Mouse (Mus musculus) olfactory bulb, adult 2 months (tissue): ENCODE data around the gene St3gal4. TPM values are rescaled to one million over a fixed set of nuclear protein-coding genes. Genes with fewer than 3 reads are reported as not detected.

ENCODE experiments used
- H3K27ac ChIP-seq: fragments of 200-500 bp; 2 replicates; pipeline ENCODE4 v1.5.1; 2012; ENCODE audit warnings: low read depth, low read length; ENCODE audit not compliant: insufficient read depth
- H3K4me1 ChIP-seq: fragments of 200-500 bp; 2 replicates; pipeline ENCODE4 v1.6.1; 2012; ENCODE audit warnings: low read length; ENCODE audit not compliant: control insufficient read depth, insufficient read depth
- H3K4me3 ChIP-seq: fragments of 200-500 bp; 2 replicates; pipeline ENCODE4 v1.5.1; 2012; ENCODE audit warnings: mild to moderate bottlenecking, low read depth, low read length, moderate library complexity; ENCODE audit not compliant: insufficient read depth
- CTCF ChIP-seq: fragments of 200-500 bp; IDR thresholded peaks from 2 replicates; pipeline ENCODE4 v1.5.1; 2012; ENCODE audit warnings: low read depth, mild to moderate bottlenecking, low read length, moderate library complexity; ENCODE audit not compliant: insufficient read depth
- POLR2A ChIP-seq: fragments of 200-500 bp; IDR thresholded peaks from 2 replicates; pipeline ENCODE4 v1.6.1; 2012; ENCODE audit warnings: mild to moderate bottlenecking, low read depth, low read length, moderate library complexity; ENCODE audit not compliant: insufficient read depth
- WGBS: fragments of 180-500 bp; shearing (Covaris S2); methylation state at CpG from one replicate; pipeline ENCODE4 v1.1.7; 2018; 5-methylcytosine and 5-hydroxymethylcytosine counted together
- polyA plus RNA-seq: library from polyadenylated mRNA; stranded (reverse); fragments of >200 nt; gene quantifications from 2 replicates; pipeline ENCODE4 v1.2.4, GENCODE M21; 2012; ENCODE audit warnings: low replicate concordance; ENCODE audit not compliant: missing spikeins, insufficient read depth, insufficient read length

St3gal4 gene
- polyA plus RNA-seq, 1 experiment, result not detected

- no peak overlapping the region for H3K4me3 ChIP-seq
- peaks cover 16% of the 10 kb centered on the region for H3K4me1 ChIP-seq
Measured at GRCm38 (mm10) chr9:35135575-35135974, 16.5 kb upstream of the St3gal4 start.

GRCm38 (mm10) chr9:35131637-35132397 lies 12.7 kb upstream of the St3gal4 start:
- Histone ChIP-seq H3K4me3 (no peak overlapping the region), H3K4me1 (peaks cover 12% of the 10 kb centered on the region), H3K27ac (no peak overlapping the region)
- TF ChIP-seq POLR2A (no peak), CTCF (no peak)
- WGBS, result 76% methylated on average over 16 of the region's 16 CpGs

More at GRCm38 (mm10) chr9:35135575-35135974, 16.5 kb upstream of the St3gal4 start:
- TF ChIP-seq CTCF (no peak), POLR2A (no peak)
- H3K27ac ChIP-seq, result no peak overlapping the region
- 64% methylated on average over 6 of the region's 6 CpGs for WGBS

DNA sequence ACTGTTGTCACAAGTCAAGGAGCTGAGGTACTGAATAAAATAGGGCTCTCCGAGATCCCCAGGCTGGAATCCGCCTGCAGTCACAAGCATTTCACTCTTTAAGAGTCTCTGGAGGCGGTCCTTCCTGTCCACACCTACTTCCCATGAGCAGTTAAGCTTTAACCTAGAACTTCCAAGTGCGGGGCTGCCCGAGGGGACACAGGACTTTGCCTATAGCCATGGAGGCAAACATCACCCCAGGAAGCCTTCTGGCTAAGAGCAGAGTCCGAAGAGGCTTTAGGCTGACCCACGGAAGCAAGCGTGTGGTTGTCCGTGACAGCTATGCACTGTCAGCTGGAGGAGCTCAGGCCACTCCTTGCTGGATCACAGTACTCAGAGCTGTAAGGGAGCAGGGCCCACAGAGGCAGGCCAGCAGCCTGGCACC lies 9.9 kb upstream of the St3gal4 start:
- no peak for TF ChIP-seq CTCF
- 88% methylated on average over 9 of the region's 9 CpGs for WGBS
- H3K4me3 ChIP-seq, result no peak overlapping the region

GRCm38 (mm10) chr9:35128564-35128963 lies 9.5 kb upstream of the St3gal4 start:
- H3K27ac ChIP-seq, result no peak overlapping the region
- TF ChIP-seq POLR2A (no peak), CTCF (no peak)
- peaks cover 12% of the 10 kb centered on the region for H3K4me1 ChIP-seq
- no peak overlapping the region for H3K4me3 ChIP-seq
- 87% methylated on average over 3 of the region's 3 CpGs for WGBS

More for the DNA sequence above, 9.9 kb upstream of the St3gal4 start:
- no peak overlapping the region for H3K27ac ChIP-seq
- peaks cover 12% of the 10 kb centered on the region for H3K4me1 ChIP-seq

DNA sequence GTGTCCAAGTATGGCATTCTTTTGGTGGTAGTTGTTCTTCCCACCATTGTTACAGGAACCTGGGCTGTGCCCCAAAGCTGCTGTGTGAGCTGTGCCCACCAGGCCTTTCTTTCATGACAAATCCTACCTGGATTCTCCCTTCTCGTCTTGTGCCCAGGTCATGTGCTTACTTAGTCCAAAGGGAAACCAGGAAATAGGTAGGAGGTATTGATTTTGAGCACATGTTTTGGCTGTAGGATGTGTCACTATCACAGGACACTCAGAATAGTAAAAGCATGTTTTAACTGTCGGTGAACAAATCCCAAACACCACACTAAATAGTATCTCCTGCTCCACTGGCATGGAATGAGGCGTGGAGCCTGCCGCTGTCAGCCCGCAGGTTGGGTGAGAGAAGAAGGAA lies 8.5 kb upstream of the St3gal4 start:
- no peak for TF ChIP-seq CTCF
- TF ChIP-seq POLR2A, result no peak
- Histone ChIP-seq H3K27ac (no peak overlapping the region), H3K4me1 (peaks cover 12% of the 10 kb centered on the region), H3K4me3 (no peak overlapping the region)
- WGBS, result 96% methylated on average over 5 of the region's 5 CpGs

- H3K27ac ChIP-seq, result no peak overlapping the region
- H3K4me3 ChIP-seq, result no peak overlapping the region
- WGBS, result 76% methylated on average over 6 of the region's 6 CpGs
- TF ChIP-seq POLR2A (no peak), CTCF (no peak)
- H3K4me1 ChIP-seq, result peaks cover 11% of the 10 kb centered on the region
Measured at GRCm38 (mm10) chr9:35127147-35127546, 8.1 kb upstream of the St3gal4 start.

DNA sequence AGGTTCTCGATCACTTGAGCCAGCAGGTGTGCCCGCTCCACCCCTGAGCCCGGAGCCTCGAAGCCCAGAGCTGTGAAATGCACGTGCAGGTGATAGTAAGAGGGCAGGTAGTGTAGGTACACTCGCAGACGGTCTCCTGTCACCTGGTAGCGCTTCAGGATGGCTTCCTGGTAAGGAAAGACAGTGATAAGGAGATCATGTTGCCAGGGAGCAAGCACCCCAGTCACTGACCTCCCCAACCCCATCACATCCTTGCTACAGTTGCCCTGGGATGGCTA lies 5.5 kb upstream of the St3gal4 start:
- Histone ChIP-seq H3K27ac (no peak overlapping the region), H3K4me1 (no peaks in the 10 kb centered on the region), H3K4me3 (no peak overlapping the region)
- 95% methylated on average over 8 of the region's 8 CpGs for WGBS
- TF ChIP-seq CTCF (no peak), POLR2A (no peak)

DNA sequence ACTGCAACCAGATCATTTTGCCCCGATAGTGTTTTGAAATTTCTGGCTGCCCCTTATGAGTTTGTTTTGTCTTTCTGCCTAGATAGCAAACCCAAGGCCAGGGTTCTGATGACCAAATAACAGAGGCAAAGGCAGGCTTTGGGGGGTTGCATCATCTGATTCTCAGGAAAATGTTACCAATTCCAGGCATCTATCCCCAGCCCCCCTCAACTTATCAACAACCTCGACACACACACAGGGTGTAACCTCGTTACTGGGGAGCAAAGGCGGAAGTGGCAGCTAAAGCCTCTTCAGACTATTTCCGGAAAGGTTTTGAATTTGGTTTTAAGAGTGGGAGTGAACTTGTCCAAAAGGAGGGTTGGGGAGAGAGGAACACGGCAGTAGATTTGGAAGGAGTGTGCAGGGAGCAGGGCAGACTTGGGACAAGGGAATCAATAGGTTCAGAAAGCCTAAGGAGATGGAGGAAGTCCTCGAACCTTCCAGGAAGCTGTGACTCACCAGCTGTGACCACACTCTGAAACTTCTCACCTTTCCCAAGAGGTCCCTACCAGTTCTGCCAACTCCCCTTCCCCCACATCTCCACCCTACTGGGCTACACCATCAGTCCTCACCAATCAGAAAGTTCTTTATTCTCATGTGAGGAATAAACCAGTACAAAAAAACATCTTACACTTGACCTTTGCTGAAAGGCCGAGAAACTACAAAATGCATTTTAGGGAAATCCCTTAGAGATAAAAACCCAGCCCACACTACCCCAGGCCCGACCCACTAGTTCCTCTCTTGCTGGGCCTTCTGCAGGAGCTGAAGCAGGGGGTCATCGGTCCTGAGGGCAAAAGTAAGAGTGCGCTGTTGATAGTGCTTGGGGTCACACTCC lies 5.0 kb upstream of the St3gal4 start:
- Histone ChIP-seq H3K4me1 (no peaks in the 10 kb centered on the region), H3K4me3 (no peak overlapping the region), H3K27ac (no peak overlapping the region)
- WGBS, result 72% methylated on average over 11 of the region's 11 CpGs
- no peak for TF ChIP-seq CTCF
- no peak for TF ChIP-seq POLR2A

DNA sequence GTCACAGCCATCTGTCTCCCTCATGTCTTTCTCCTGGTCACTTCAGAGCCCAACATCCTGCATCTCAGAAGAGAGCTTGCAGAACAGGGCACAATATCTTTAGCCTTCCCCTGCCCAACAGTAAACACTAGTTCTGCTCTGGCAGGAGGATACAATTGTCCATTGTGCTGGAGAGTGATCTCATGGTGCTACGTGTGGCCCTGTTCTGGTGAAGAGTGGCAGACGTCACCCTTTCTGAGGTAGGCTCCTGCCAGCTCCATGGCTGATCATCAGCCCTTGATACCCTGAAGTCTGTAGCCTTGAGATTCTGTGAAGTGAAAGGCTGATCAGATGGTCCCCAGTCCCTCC lies 4.4 kb upstream of the St3gal4 start:
- no peak for TF ChIP-seq POLR2A
- no peak for TF ChIP-seq CTCF
- Histone ChIP-seq H3K4me1 (no peaks in the 10 kb centered on the region), H3K4me3 (no peak overlapping the region), H3K27ac (no peak overlapping the region)
- WGBS, result 71% methylated on average over 2 of the region's 2 CpGs
